Mouse (Mus musculus): ENCODE data around the gene Lhx5.

The Lhx5 gene

GRCm38 (mm10) chr5:120431649-120432485, at the start of gene Lhx5:
Lhx5 (plus strand) TSS chr5:120431699.
- DNase-seq: no peak

- no peak for DNase-seq
Measured at GRCm38 (mm10) chr5:120386361-120386760, 45.1 kb upstream of the Lhx5 start.

- no peak for DNase-seq
Measured at GRCm38 (mm10) chr5:120388765-120389164, 42.7 kb upstream of the Lhx5 start.

GRCm38 (mm10) chr5:120389973-120390372, 41.5 kb upstream of the Lhx5 start:
- no peak for DNase-seq

GRCm38 (mm10) chr5:120393871-120394667, 37.4 kb upstream of the Lhx5 start:
- DNase-seq: no peak

- no peak for DNase-seq
Measured at GRCm38 (mm10) chr5:120397988-120398387, 33.5 kb upstream of the Lhx5 start.

- DNase-seq: no peak
Measured at GRCm38 (mm10) chr5:120404831-120405591, 26.5 kb upstream of the Lhx5 start.

GRCm38 (mm10) chr5:120408933-120409332, 22.6 kb upstream of the Lhx5 start:
- no peak for DNase-seq

GRCm38 (mm10) chr5:120409385-120410378, 21.8 kb upstream of the Lhx5 start:
- no peak for DNase-seq

- DNase-seq: no peak
Measured at GRCm38 (mm10) chr5:120413436-120413835, 18.1 kb upstream of the Lhx5 start.

- DNase-seq: no peak
Measured at GRCm38 (mm10) chr5:120420106-120420505, 11.4 kb upstream of the Lhx5 start.

GRCm38 (mm10) chr5:120424039-120424438, 7.5 kb upstream of the Lhx5 start:
- DNase-seq: peak; percentile 76

GRCm38 (mm10) chr5:120424657-120425056, 6.8 kb upstream of the Lhx5 start:
- DNase-seq: no peak

GRCm38 (mm10) chr5:120425711-120426110, 5.8 kb upstream of the Lhx5 start:
- DNase-seq: no peak

GRCm38 (mm10) chr5:120426572-120426971, 4.9 kb upstream of the Lhx5 start:
- DNase-seq: no peak

- DNase-seq: no peak
Measured at GRCm38 (mm10) chr5:120427451-120427938, 4.0 kb upstream of the Lhx5 start.

GRCm38 (mm10) chr5:120428189-120428838, 3.2 kb upstream of the Lhx5 start:
- no peak for DNase-seq

GRCm38 (mm10) chr5:120428990-120429389, 2.5 kb upstream of the Lhx5 start:
- no peak for DNase-seq

- no peak for DNase-seq
Measured at GRCm38 (mm10) chr5:120429692-120430091, 1.8 kb upstream of the Lhx5 start.

- no peak for DNase-seq
Measured at GRCm38 (mm10) chr5:120431001-120431583, 407 bp upstream of the Lhx5 start.

All from liver (tissue).